Mouse (Mus musculus): ENCODE data around the gene Tspan18.

DNA sequence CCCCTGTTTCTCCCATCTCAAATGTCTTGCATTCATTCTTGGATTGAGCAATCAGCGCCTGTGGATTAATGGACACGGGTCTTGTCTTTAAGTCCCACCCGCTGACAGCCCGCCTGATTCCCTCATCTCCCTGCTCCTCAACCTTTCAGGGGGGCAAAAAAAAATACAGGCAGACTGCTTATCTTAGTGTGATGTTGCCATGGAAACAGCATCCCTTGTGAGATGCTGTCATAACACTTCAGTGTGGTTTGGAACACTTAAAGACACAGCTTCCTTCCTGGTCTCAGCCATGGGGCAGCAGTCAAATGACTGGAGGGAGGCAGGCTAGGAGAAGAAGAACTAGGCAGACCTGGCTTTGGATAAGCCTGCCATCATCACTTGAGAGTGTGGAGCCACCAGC is 47.0 kb downstream of the Tspan18 start:
- TF ChIP-seq GATA1 (IDR thresholded peaks at IDR 0.05; ENCODE audit: borderline replicate concordance, low read length) (no peak), FLI1 (IDR thresholded peaks at IDR 0.05; ENCODE audit: low read length) (no peak)
